Mouse (Mus musculus): Measurements from ENCODE around the gene Acbd4. TPM values are rescaled to one million over a fixed set of nuclear protein-coding genes. Genes with fewer than 3 reads are reported as not detected.
A peak's percentile ranks its signal among the peaks of the same experiment; 100 is the strongest.

Acbd4 gene
- total RNA-seq, 2 experiments from 2014 or later, result 6.7 to 25.0 TPM

DNA sequence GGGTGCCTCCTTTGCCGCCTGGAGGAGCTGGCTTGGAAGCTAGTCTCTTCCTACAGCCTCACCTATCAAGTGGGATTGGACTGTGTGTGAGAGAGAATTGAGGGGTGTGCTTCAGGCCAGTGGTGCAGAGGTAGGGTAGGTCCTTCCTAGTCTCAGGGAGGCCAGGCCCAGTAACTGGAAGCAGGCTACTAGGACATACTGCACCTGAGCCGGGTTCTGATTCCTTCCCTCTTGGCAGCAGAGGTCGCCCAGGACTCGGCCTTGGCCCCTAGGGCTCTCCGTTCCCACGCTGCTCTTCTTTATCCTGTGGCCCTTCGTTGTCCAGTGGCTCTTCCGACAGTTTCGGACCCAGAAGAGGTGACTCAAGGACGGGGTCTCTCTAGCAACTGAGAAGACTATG is 9.8 kb downstream of the Acbd4 start:
- ATAC-seq (replicated peaks; ENCODE audit: low FRiP score, poor library complexity, severe bottlenecking), result no peak

DNA sequence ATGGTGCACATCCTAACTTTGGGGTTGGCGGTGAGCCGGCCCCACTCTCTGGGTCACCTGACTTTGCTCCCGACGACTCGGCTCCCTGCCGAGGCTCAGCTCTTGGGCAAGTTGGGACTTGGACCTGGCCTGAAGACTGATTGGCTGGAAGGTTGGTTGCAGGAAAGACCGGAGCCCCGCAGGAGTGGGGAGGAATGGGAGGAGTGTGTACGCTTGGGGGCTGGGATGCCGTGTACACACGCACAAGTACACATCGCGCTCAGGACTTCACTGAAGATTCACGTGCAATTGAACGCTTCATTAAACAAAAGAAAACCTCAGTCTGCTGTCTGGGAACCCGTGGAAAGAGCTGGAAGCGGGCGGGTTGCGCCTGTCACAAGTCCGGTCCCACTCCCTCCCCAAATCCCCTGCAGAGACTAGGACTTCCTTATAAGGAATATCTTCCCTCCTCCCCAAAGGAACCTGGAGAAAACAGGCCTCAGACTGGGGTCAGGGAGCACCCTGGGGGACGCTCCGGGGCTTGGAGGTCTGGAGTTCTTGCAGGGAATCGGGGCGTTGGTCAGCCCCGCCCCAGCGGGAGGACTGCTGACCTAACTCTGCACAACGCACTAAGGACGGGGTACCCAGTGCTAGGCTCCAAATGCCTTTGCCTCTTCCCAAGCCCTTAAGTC is 10.5 kb downstream of the Acbd4 start:
- ATAC-seq (replicated peaks; ENCODE audit: low FRiP score, poor library complexity, severe bottlenecking), result no peak

DNA sequence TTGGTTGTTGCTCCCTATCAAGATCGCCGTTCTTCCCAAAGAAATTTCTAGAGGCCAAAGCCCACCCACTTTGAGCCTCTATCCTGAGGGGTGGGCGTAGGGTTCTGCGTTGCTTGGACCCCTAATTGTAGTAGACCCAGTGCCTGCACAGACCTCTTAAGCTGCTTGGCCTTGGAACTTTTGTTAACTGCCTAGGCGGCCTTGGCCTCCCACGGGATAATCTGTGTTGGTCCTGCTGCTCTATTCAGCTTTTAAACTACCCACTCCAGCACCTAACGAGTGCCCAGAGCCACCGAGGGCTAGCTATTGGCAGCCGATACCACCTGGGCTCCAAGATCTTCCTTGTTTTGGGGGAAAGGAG is 11.1 kb downstream of the Acbd4 start:
- ATAC-seq (replicated peaks; ENCODE audit: low FRiP score, poor library complexity, severe bottlenecking), result no peak

DNA sequence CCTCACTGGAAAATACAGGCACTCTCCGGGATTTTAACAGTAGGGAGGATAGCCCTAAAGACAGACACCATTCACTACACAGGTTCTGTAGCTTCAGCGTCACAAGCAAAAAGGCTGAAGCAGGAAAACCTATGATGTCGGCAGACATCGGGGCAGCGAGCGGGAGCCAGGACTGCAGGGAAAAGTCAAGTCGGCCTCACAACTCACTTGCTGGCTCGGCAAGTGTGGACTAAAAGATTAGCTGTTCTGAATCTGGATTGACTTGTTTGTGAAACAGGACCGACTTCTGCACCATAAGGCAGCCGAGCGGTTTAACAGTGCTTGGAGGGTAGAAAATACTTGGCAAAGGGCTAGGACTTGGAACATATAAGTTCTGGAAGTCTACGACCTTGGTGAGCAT is 11.5 kb downstream of the Acbd4 start:
- no peak for ATAC-seq (replicated peaks; ENCODE audit: low FRiP score, poor library complexity, severe bottlenecking)

DNA sequence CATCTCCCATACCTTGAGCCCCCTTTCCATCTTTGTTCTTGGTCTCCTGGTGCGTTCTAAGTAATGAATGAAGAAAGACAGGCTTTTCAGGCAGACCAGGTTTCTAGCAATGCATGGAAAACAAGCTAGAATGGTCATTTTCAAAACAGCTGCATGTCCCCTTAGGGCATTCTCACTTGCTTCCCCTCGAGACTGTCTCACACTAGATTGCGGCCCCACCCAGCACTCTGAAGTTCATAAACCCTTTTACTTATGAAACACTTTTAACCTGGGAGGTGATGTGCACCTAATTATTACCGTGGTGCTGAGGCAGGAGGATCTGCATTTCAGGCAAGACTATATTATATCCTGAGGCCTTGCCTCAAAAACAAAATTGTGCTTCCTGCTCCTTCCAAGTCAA is 12.3 kb downstream of the Acbd4 start:
- ATAC-seq (replicated peaks; ENCODE audit: low FRiP score, poor library complexity, severe bottlenecking), result no peak

DNA sequence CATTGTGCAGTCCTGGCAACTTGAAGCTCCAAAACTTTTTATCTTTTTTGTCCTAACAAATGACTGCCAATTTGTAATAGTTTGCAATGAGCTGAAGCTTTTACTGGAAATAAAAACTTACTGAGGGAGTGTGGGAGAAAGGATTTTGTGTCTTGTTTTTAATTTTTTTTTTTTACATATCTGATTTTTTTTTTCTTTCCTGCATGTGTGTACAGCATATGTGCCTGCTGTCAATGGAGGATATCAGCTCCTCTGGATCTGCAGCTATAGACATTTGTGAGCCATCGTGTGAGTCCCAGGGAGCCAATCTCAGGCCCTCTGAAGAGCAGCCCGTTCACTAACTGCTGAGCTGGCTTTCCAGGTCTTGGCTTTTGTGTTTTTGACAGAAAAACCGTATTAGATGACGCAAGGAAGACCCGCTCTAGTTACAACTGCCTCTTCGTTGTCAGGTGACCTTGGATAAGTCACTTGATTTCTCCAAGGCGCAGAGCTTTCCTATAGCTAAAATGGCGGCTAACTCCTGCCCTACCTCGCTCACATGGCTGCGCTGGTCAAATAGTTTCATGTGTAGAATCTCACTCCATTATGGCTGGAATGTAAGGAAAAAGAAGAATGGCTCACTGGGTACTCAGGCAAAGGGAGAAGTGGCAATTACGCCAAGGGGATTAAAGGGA is 12.9 kb downstream of the Acbd4 start:
- ATAC-seq (replicated peaks; ENCODE audit: low FRiP score, poor library complexity, severe bottlenecking), result no peak

DNA sequence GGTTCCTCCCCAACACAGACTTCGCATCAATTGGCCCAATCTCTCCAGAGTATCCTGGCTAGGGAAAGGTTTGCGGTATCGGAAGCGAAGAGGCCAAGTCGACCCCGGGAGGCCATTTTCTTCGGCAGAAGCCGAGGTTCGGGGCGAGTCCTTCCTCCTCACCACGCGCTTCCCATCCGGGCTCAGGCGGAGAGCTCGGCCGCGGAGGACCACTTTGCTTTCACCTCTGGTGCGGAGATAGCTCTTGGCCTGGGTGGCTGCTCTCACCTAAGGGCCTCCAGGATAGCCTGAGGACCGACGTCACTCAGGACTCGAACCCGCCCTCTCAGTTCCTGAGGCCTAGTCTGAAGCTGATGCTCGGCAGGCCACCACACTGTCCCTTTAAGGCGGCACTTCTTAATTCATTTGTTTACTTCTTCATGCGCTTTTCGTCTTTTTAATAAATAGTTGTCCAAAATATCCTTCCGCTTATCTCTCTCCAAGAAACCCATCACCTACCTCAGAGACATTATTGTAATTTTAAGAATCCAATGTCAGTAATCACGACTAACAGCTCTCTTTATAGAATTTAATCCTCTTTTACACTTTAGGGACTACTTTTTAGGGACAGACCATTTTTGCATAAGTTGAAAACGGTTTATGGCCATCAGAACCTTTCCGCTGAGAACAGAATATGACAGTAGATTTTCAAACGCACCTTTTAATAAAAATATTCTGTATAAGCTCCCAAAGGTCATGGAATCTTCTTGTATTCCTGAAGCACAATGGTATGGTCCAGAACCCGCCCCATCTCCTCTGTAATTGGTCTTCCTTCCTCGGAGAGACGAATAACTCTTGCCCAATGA is 13.9 kb downstream of the Acbd4 start:
- peak; percentile 62 for ATAC-seq (replicated peaks; ENCODE audit: low FRiP score, poor library complexity, severe bottlenecking)

DNA sequence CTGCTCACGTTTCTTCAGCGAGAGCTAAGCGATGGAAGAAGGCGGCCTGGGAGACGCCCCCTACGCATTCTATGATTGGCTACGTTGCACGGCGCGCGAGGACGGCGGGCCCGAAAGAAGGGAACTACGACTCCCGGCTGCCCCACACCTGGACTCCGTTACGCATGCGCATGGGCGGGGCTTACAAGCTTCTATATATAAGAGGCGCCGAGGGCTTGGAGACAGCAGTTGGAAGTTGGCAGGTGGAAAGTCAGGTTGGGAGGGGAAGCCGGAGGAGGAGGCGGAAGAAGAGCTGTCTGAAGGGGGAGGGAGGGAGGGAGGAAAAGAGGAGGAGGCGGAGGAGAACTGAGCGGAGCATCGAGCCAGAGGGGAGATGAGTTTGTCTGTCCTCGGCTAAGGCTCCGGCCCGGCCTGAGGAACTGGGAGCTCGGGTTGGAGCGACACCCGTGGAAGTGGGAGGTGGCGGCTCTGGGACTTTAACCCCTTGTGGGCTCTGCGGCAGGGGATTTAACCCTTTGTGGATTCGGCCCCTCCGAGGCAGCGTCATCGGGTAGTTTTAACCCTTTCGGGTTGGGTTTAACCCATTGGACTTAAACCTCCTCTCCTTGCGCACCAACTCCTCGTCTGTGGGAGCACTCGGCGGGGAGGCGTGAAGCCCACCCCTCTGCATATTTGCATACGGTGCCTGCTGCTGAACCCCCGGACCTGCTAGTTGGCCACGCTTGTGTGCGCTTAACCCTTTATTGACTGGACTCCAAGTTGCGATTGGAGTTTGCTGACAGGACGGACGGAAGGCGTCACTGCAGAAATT is 14.7 kb downstream of the Acbd4 start, which contains the start of gene Hexim1:
Gene Hexim1, plus strand, starts transcription at position 224 of the 811 bp plus-strand sequence.
- ATAC-seq (replicated peaks; ENCODE audit: low FRiP score, poor library complexity, severe bottlenecking), result peak; percentile 84

DNA sequence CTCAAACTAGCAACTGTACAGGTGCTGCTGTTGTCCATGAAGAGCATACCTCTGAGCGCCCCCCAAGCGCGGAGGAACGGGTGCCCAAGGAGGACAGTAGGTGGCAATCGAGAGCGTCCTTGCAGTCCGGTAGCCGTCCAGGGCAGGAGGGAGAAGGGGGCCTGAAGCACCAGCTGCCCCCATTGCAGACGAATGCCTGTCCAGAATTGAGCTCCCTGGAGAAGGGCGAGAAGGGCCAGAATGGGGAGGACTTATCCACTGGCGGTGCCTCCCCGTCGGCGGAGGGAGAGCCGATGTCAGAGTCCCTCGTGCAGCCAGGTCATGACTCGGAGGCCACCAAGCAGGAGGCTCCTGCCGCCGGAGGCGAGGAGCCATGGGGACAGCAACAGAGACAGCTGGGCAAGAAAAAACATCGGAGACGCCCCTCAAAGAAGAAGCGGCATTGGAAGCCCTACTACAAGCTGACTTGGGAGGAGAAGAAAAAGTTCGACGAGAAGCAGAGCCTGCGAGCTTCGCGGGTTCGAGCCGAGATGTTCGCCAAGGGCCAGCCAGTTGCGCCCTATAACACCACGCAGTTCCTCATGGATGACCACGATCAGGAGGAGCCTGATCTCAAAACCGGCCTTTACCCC is 15.6 kb downstream of the Acbd4 start:
- ATAC-seq (replicated peaks; ENCODE audit: low FRiP score, poor library complexity, severe bottlenecking), result peak; percentile 64

DNA sequence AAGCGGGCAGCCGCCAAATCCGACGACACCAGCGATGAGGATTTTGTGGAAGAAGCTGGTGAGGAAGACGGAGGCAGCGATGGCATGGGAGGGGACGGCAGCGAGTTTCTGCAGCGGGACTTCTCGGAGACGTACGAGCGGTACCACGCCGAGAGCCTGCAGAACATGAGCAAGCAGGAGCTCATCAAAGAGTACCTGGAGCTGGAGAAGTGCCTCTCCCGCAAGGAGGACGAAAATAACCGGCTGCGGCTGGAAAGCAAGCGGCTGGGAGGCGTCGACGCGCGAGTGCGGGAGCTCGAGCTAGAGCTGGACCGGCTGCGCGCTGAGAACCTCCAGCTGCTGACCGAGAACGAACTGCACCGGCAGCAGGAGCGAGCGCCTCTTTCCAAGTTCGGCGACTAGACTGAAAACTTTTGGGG is 16.1 kb downstream of the Acbd4 start:
- 0 out of 2 replicates have a peak, but pooled peaks have one; percentile 12 for ATAC-seq (replicated peaks; ENCODE audit: low FRiP score, poor library complexity, severe bottlenecking)

DNA sequence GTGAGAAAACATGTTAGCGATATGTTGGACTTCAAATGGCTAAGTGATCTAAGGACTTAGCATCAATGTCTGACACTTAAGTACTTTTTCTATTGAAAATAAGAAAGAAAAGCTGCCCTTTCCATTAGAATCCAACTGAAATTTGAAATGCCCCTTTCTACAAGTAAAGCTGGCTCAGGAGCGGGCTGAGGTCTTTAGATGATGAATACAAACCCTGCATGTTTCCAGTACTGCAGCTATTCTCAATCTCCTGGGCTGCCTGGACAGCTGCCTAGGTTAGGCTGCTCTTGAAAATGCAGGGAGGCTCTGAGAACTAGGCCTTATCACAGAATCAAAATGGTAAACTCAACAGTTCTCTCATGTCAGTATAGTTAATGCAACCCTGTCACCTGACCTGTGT is 17.4 kb downstream of the Acbd4 start:
- no peak for ATAC-seq (replicated peaks; ENCODE audit: low FRiP score, poor library complexity, severe bottlenecking)

DNA sequence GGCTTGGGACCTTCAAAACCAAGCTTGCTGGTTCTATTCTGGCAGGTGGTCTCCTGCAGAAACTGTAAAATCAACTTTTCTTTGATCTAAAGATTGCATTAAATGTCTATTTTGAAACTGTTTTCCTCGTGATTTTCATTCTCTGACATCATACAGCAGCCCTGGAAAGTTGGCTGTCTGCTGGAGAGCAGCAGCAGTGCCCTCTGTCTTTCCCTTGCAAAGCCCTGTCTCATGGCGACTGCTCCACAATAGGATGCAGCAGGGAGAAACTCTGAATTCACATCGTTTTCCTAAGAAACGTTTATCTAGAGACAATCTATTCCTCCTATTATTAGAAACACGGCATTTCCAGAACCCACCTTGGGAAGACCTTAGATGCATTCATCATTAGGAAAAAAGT is 18.1 kb downstream of the Acbd4 start:
- ATAC-seq (replicated peaks; ENCODE audit: low FRiP score, poor library complexity, severe bottlenecking), result no peak

DNA sequence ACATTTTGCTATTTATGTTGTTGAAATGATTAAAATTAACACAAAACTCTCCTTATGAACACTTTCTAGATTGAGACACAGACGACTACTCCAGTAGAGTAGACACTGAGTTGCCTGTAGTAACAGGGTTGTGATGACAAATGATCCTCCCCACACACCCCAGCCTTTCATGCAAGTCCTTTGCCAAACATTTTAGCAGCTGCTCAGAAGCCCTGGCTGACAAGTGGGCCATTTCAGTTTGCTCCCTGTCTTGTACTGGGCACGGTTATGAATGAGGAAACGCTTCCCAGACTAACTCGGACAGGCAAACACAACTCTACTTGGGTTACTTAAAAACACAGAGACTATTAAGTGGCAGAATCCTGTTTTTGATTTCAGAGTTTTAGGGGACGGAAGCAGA is 18.8 kb downstream of the Acbd4 start:
- ATAC-seq (replicated peaks; ENCODE audit: low FRiP score, poor library complexity, severe bottlenecking), result no peak

DNA sequence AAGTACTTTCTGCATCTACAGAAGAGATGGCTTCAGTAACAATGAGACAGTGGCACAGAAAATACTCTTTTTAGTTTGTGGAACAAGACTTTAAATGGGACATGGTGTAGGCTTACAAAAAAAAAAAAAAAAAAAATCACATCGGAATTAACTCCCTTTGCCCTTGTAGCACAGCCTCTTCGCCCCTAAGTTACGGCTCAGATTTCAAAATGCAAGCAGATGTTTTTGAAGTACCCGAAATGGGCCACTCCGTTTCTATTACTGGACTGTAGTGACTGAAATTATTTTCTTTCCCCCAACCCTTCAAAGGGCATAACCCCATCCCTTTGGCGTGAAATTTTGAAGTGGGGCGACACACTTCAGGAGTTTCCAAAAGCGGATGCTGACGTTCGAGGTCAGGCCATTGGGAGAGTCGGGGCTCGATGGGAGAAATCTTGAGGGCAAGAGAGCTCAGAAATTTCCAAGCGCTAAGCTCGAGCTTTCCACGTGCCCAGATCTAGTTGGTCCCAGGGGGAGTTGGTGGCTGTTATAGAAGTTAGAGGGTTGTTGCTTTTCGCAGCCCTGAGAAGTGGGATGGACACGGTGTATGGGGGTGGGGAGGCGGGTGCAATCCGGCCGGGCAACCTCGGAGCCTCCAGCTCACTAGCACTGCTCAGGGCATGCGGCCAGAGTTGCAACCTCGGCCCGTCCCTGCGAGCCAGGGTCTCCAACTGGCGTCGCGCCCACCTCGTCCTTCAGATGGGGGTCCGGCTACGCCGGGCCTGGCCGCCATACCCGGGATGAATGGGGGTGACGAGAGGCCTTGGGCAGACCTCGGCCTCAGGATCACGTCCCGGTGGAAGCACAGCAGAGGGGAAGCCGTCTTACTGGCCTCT is 30.5 kb downstream of the Acbd4 start, which contains the start of gene Hexim2:
Gene Hexim2, plus strand, starts transcription at position 729 of the 875 bp plus-strand sequence.
- ATAC-seq (replicated peaks; ENCODE audit: low FRiP score, poor library complexity, severe bottlenecking), result peak; percentile 44

DNA sequence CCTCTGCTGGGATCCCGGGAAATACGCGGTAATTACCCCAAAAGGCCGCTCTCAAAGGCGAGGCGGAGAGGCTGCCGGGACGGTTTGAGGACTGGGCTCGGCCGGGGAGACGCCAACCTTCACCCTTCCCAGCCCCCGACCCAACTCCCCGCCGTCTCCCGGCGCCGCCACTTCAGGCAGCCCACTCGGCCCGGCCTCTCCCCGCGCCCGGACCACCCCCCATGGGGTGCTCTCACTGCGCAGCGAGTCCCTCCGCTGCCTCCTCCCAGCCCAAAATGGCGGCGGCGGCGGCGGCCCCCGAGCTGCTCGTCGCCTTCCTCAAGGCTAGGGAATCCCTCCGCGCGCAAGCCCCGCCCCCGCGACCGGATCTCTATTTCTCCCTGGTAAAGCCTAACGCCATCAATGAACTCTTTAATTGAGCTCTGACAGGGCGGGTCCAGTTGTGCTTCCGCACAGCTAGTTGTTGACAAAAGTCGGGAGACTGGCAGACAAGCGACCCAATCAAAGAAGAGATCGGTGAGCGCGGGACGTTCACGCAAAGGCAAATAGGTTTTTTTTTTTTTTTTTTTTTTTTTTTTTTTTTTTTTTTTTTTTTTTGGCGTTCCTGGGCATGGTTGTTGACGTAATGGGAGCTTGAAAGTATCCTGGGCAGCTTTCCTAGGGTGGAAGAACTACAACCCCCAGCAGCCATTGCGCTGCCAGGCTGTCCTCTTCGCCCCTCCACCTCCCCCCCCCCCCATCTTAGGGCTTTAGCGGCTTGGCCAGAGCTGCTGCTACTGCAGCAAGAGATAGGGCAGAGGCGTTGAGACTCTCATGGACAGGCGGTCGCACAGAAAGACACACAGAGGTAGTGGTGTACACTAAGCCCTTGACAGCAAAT is 31.3 kb downstream of the Acbd4 start:
- peak; percentile 85 for ATAC-seq (replicated peaks; ENCODE audit: low FRiP score, poor library complexity, severe bottlenecking)

DNA sequence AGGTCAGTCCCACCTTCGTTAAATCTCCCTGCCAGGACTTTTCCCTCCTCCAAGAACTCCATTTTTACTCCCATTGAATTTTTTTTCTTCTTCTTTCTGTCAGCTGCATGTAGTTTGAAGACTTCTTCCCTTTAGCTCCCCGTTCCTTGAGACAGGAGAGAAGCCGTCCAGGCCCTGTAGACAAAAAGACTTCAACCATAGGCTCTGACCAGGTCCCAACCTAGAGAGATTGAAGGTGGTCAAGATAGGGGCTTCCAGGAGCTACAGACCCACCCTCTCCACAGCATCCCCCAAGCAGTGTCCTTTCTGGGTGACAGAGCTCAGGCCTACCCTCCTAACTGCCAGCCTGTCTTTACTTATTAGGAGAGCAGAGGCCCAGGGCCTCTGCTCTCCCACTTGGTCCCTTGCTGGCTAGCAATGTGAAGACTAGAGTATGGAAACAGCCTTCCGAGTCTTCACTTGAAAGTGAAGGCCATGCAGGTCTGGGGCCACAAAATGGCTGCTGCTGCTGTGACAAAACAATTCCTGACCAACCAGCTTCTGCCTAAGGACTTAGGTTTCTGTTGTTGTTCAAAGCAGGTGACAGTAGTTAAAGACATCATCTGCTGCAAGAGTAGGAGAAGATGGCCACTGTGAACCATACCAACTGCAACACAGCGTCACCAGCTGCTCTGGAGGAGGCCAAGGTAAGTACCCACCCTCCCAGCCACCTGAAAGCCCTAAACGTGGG is 32.1 kb downstream of the Acbd4 start:
- peak; percentile 12 for ATAC-seq (replicated peaks; ENCODE audit: low FRiP score, poor library complexity, severe bottlenecking)

DNA sequence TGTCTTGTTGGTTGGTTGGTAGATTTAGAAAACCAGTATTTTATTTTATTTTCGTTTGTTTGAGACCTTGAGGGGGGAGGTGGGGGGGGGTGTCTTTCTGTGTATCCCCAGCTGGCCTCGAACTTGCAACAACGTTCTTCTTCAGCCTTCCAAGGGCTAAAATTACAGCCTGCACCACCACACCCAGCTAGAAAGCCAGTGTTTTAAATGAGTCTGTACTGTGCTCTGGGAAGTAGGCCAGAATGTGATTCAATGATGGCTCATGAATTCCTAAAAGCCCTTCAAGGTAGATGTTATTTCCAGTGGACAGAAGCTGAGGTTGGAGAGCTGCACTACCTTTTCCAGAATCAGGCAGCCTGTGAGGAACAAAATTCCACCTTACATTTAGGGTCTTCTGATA is 32.7 kb downstream of the Acbd4 start:
- ATAC-seq (replicated peaks; ENCODE audit: low FRiP score, poor library complexity, severe bottlenecking), result no peak

All from erythroblast, adult 5-6 weeks (primary cell).